Mouse (Mus musculus): ENCODE measurements around the gene Kcnj10. TPM values are rescaled to one million over a fixed set of nuclear protein-coding genes. Genes with fewer than 3 reads are reported as not detected.
A peak's percentile ranks its signal among the peaks of the same experiment; 100 is the strongest.

Gene Kcnj10
- 2.1 and 2.2 TPM in 2 replicates for polyA plus RNA-seq (2015; fragmentation: Nextera tagmentation; extraction: Ambion mirVana)

DNA sequence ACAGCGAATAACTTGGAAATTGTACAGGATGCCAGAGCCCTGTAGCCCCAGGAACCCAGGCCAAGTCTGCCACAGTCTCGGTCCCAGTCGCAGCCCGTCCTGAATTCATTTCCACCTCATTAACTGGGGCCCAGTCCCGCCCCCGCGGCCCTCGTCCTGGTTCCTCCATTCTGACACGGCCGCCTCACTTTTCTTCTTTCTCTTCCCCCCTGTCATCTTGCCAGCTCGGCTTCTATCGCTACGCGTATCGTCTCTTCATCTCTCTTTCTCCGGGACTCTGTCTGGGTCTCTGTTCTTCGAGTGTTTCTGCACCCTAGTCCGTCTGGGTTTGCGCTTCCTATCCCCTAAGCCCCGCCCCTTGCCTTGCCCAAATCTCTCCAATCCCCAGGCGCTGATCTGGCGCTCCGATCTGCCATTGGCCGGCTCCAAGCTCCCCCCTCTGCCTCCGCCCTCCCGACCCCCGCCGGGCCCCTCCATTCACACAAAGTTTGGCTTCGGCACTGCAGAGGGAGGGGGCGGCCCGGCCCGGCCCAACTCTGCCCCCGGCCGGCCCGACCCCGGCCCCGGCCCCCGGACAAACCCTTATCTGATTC lies at the start of gene Kcnj10:
Kcnj10 (plus strand) TSS at position 482 of the 593 bp plus-strand sequence.
- H3K27ac ChIP-seq (ENCODE audit: low read length), result peak within 1 kb of the TSS; percentile 59; the same call in 1 of the 2 replicates
- peak within 1 kb of the TSS; percentile 44 for H3K9ac ChIP-seq (replicated peaks; ENCODE audit: low read depth, low read length)
- ATAC-seq, result peak; percentile 96
- peak within 1 kb of the TSS; percentile 65 for H3K4me2 ChIP-seq (ENCODE audit: low read length)
- H3K4me1 ChIP-seq (replicated peaks; ENCODE audit: control insufficient read depth, insufficient read depth, low read length), result peaks cover 5% of the 10 kb centered on the region
- peak within 1 kb of the TSS; percentile 53 for H3K4me3 ChIP-seq (replicated peaks; ENCODE audit: low read length)
- H3K27me3 ChIP-seq (replicated peaks; ENCODE audit: control insufficient read depth, insufficient read depth, low read length), result no peaks in the 10 kb centered on the region
- no peaks in the 10 kb centered on the region for H3K36me3 ChIP-seq (ENCODE audit: control insufficient read depth, insufficient read depth)
- no peaks in the 10 kb centered on the region for H3K9me3 ChIP-seq (ENCODE audit: control insufficient read depth, low read length)
- under 1% methylated on average over 36 of the region's 38 CpGs for WGBS

GRCm38 (mm10) chr1:172292880-172293279 lies 48.1 kb upstream of the Kcnj10 start:
- Histone ChIP-seq H3K27me3 (replicated peaks; ENCODE audit: control insufficient read depth, insufficient read depth, low read length) (no peaks in the 10 kb centered on the region), H3K27ac (ENCODE audit: low read length) (no peak overlapping the region), H3K36me3 (ENCODE audit: control insufficient read depth, insufficient read depth) (no peaks in the 10 kb centered on the region), H3K4me2 (ENCODE audit: low read length) (no peak overlapping the region), H3K4me1 (replicated peaks; ENCODE audit: control insufficient read depth, insufficient read depth, low read length) (peaks cover 8% of the 10 kb centered on the region), H3K9me3 (ENCODE audit: control insufficient read depth, low read length) (no peaks in the 10 kb centered on the region), H3K4me3 (replicated peaks; ENCODE audit: low read length) (no peak overlapping the region), H3K9ac (replicated peaks; ENCODE audit: low read depth, low read length) (no peak overlapping the region)
- WGBS, result 91% methylated on average over 2 of the region's 2 CpGs
- ATAC-seq, result no peak

GRCm38 (mm10) chr1:172293449-172293848 lies 47.6 kb upstream of the Kcnj10 start:
- no peak for ATAC-seq
- 91% methylated on average over 11 of the region's 11 CpGs for WGBS
- no peaks in the 10 kb centered on the region for H3K36me3 ChIP-seq (ENCODE audit: control insufficient read depth, insufficient read depth)
- H3K4me3 ChIP-seq (replicated peaks; ENCODE audit: low read length), result no peak overlapping the region
- no peak overlapping the region for H3K27ac ChIP-seq (ENCODE audit: low read length)
- H3K9ac ChIP-seq (replicated peaks; ENCODE audit: low read depth, low read length), result no peak overlapping the region
- no peaks in the 10 kb centered on the region for H3K27me3 ChIP-seq (replicated peaks; ENCODE audit: control insufficient read depth, insufficient read depth, low read length)
- H3K4me2 ChIP-seq (ENCODE audit: low read length), result no peak overlapping the region
- H3K4me1 ChIP-seq (replicated peaks; ENCODE audit: control insufficient read depth, insufficient read depth, low read length), result peaks cover 13% of the 10 kb centered on the region
- no peaks in the 10 kb centered on the region for H3K9me3 ChIP-seq (ENCODE audit: control insufficient read depth, low read length)

- Histone ChIP-seq H3K36me3 (ENCODE audit: control insufficient read depth, insufficient read depth) (no peaks in the 10 kb centered on the region), H3K4me2 (ENCODE audit: low read length) (peak overlapping the region; percentile 36), H3K9ac (replicated peaks; ENCODE audit: low read depth, low read length) (peak overlapping the region; percentile 35; the same call in 1 of the 2 replicates), H3K4me3 (replicated peaks; ENCODE audit: low read length) (peak overlapping the region; percentile 13), H3K9me3 (ENCODE audit: control insufficient read depth, low read length) (no peaks in the 10 kb centered on the region), H3K27ac (ENCODE audit: low read length) (peak overlapping the region; percentile 81), H3K4me1 (replicated peaks; ENCODE audit: control insufficient read depth, insufficient read depth, low read length) (peaks cover 13% of the 10 kb centered on the region), H3K27me3 (replicated peaks; ENCODE audit: control insufficient read depth, insufficient read depth, low read length) (no peaks in the 10 kb centered on the region)
- ATAC-seq, result peak; percentile 83
- 19% methylated on average over 4 of the region's 4 CpGs for WGBS
These were observed 45.2 kb upstream of the Kcnj10 start for GRCm38 (mm10) chr1:172295751-172296197.

DNA sequence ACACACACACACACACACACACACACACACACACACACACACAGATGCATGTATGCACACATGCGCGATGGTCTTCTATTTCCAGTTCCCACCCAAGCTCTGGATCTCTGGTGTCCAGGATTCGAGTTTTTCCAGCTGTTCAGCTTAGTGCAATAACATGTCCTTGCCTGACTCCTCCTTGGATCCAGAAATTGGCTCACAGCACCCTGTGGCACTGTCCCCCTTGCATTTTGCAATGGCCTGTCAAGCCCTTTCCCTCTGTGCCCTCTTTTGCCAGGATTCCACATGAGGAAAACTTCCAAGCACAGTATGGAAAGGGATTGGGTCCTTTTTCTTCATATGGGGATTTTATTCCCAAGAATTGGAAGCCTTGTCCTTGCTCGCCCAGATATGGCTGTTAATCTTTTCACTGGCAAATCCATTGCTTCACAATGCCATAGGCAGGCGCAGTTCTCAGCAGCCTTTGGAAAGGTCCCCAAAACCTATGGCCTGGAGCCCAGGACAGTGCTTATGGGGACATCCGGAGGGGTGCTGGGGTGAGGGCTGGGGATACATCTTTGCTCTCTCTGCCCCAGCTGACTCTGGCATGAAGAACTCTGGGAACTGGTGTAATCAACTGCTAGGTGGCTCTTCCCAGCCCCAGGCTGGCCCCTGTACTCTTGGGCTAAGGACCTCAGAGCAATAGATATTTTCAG lies 44.0 kb upstream of the Kcnj10 start:
- no peaks in the 10 kb centered on the region for H3K9me3 ChIP-seq (ENCODE audit: control insufficient read depth, low read length)
- peaks cover 13% of the 10 kb centered on the region for H3K4me1 ChIP-seq (replicated peaks; ENCODE audit: control insufficient read depth, insufficient read depth, low read length)
- peak overlapping the region; percentile 9 for H3K4me3 ChIP-seq (replicated peaks; ENCODE audit: low read length)
- H3K27ac ChIP-seq (ENCODE audit: low read length), result peak overlapping the region; percentile 81
- peak overlapping the region; percentile 36 for H3K4me2 ChIP-seq (ENCODE audit: low read length)
- H3K9ac ChIP-seq (replicated peaks; ENCODE audit: low read depth, low read length), result peak overlapping the region; percentile 35
- H3K36me3 ChIP-seq (ENCODE audit: control insufficient read depth, insufficient read depth), result no peaks in the 10 kb centered on the region
- 65% methylated on average over 6 of the region's 6 CpGs for WGBS
- no peak for ATAC-seq
- no peaks in the 10 kb centered on the region for H3K27me3 ChIP-seq (replicated peaks; ENCODE audit: control insufficient read depth, insufficient read depth, low read length)

DNA sequence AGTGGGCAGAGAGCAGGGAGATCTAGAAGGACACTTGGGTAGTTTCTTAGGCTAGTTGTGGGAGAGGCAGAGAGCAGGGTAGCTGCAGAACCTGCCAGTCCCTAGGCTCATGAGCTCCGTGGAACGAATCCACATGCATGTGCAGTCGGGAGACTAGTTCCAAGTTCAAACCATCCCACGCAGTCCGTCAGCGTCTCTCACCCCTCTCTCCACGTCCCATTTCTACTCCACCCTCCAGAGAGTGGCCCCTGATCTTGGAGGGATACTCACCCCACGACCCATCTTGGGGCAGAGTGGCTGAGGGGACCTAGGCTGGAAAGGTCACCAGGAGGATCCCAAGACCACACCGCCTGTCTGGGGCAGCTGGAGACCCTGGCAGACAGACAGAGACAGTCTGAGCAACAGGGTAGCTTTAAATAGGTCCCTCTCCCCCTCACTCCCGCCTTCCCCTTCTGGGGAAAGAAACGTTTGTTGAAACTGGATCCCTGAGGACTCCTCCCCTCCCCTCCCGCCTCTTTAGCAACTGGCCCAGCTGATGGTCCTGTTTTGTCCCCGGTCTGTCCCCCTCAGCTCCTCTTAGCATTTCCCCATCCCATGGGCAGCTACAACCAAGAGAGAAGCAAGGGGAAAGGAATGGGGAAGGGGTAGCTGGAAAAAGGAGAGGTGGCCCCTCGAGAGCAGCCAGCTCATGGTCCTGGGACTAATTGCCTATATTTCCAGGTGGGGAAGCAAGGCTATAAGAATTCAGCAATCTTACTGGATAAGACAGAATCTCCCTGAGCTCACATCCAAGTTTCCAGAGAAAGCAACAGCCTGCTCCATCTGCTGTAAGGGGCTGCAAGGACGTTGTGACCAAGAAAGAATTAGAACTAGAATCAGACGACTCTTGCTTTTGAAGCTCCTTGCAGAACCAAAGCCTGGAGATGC lies 43.1 kb upstream of the Kcnj10 start, which contains the start of gene Atp1a2:
Atp1a2 (minus strand) TSS at position 454 of the 927 bp plus-strand sequence.
- no peaks in the 10 kb centered on the region for H3K9me3 ChIP-seq (ENCODE audit: control insufficient read depth, low read length)
- no peaks in the 10 kb centered on the region for H3K27me3 ChIP-seq (replicated peaks; ENCODE audit: control insufficient read depth, insufficient read depth, low read length)
- H3K27ac ChIP-seq (ENCODE audit: low read length), result peak within 1 kb of the TSS; percentile 81
- peak; percentile 45 for ATAC-seq
- H3K4me2 ChIP-seq (ENCODE audit: low read length), result peak within 1 kb of the TSS; percentile 36
- peak within 1 kb of the TSS; percentile 35 for H3K9ac ChIP-seq (replicated peaks; ENCODE audit: low read depth, low read length)
- peak within 1 kb of the TSS; percentile 9 for H3K4me3 ChIP-seq (replicated peaks; ENCODE audit: low read length)
- H3K36me3 ChIP-seq (ENCODE audit: control insufficient read depth, insufficient read depth), result no peaks in the 10 kb centered on the region
- WGBS, result 13% methylated on average over 16 of the region's 16 CpGs
- H3K4me1 ChIP-seq (replicated peaks; ENCODE audit: control insufficient read depth, insufficient read depth, low read length), result peaks cover 13% of the 10 kb centered on the region

DNA sequence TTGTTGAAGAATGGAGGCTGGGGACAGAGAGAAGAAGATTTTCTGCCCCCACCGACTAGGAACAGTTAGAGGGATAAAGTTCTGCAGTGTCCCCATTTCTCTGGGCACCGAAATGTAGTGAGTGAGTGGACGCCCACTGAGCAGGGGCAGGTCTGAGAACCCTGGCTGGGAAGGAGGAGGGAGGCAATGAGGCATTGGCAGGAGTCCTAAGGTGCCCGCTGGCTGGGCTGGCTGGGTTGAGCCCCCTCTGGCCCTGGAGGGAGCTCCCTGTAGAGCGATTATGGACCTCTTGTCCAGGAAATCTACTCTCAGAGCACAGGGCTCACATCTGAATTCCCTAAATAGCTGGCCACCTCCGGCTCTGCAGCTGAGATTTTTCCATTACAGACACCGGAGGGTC lies 41.5 kb upstream of the Kcnj10 start:
- Histone ChIP-seq H3K9ac (replicated peaks; ENCODE audit: low read depth, low read length) (no peak overlapping the region), H3K27me3 (replicated peaks; ENCODE audit: control insufficient read depth, insufficient read depth, low read length) (no peaks in the 10 kb centered on the region), H3K27ac (ENCODE audit: low read length) (no peak overlapping the region), H3K4me2 (ENCODE audit: low read length) (no peak overlapping the region), H3K36me3 (ENCODE audit: control insufficient read depth, insufficient read depth) (no peaks in the 10 kb centered on the region), H3K4me3 (replicated peaks; ENCODE audit: low read length) (no peak overlapping the region), H3K4me1 (replicated peaks; ENCODE audit: control insufficient read depth, insufficient read depth, low read length) (peaks cover 13% of the 10 kb centered on the region), H3K9me3 (ENCODE audit: control insufficient read depth, low read length) (no peaks in the 10 kb centered on the region)
- no peak for ATAC-seq
- 60% methylated on average over 7 of the region's 7 CpGs for WGBS

- Histone ChIP-seq H3K9me3 (ENCODE audit: control insufficient read depth, low read length) (no peaks in the 10 kb centered on the region), H3K4me2 (ENCODE audit: low read length) (no peak overlapping the region), H3K4me3 (replicated peaks; ENCODE audit: low read length) (no peak overlapping the region), H3K27me3 (replicated peaks; ENCODE audit: control insufficient read depth, insufficient read depth, low read length) (no peaks in the 10 kb centered on the region), H3K27ac (ENCODE audit: low read length) (no peak overlapping the region), H3K9ac (replicated peaks; ENCODE audit: low read depth, low read length) (no peak overlapping the region), H3K4me1 (replicated peaks; ENCODE audit: control insufficient read depth, insufficient read depth, low read length) (peaks cover 13% of the 10 kb centered on the region), H3K36me3 (ENCODE audit: control insufficient read depth, insufficient read depth) (no peaks in the 10 kb centered on the region)
- WGBS, result 62% methylated on average over 5 of the region's 5 CpGs
- no peak for ATAC-seq
These were observed 40.8 kb upstream of the Kcnj10 start for GRCm38 (mm10) chr1:172300247-172300646.

GRCm38 (mm10) chr1:172301180-172301579 lies 39.8 kb upstream of the Kcnj10 start:
- ATAC-seq, result no peak
- 49% methylated on average over 12 of the region's 12 CpGs for WGBS
- H3K27ac ChIP-seq (ENCODE audit: low read length), result no peak overlapping the region
- H3K9me3 ChIP-seq (ENCODE audit: control insufficient read depth, low read length), result no peaks in the 10 kb centered on the region
- H3K4me2 ChIP-seq (ENCODE audit: low read length), result no peak overlapping the region
- H3K36me3 ChIP-seq (ENCODE audit: control insufficient read depth, insufficient read depth), result no peaks in the 10 kb centered on the region
- H3K27me3 ChIP-seq (replicated peaks; ENCODE audit: control insufficient read depth, insufficient read depth, low read length), result no peaks in the 10 kb centered on the region
- H3K4me3 ChIP-seq (replicated peaks; ENCODE audit: low read length), result no peak overlapping the region
- H3K4me1 ChIP-seq (replicated peaks; ENCODE audit: control insufficient read depth, insufficient read depth, low read length), result peaks cover 9% of the 10 kb centered on the region
- no peak overlapping the region for H3K9ac ChIP-seq (replicated peaks; ENCODE audit: low read depth, low read length)
